Mouse (Mus musculus) naive thymus-derived CD4-positive, alpha-beta T cell, adult 5 months (primary cell): Measurements from ENCODE around the gene Lamtor4. TPM values are rescaled to one million over a fixed set of nuclear protein-coding genes. Genes with fewer than 3 reads are reported as not detected.

Source experiments
- polyA plus RNA-seq: library from polyadenylated mRNA; unstranded; fragments of 100-300 nt; shearing (Covaris generic); gene quantifications from one replicate; pipeline ENCODE4 v1.2.1, GENCODE M21; 2017

Gene Lamtor4
- 24.9 TPM for polyA plus RNA-seq

DNA sequence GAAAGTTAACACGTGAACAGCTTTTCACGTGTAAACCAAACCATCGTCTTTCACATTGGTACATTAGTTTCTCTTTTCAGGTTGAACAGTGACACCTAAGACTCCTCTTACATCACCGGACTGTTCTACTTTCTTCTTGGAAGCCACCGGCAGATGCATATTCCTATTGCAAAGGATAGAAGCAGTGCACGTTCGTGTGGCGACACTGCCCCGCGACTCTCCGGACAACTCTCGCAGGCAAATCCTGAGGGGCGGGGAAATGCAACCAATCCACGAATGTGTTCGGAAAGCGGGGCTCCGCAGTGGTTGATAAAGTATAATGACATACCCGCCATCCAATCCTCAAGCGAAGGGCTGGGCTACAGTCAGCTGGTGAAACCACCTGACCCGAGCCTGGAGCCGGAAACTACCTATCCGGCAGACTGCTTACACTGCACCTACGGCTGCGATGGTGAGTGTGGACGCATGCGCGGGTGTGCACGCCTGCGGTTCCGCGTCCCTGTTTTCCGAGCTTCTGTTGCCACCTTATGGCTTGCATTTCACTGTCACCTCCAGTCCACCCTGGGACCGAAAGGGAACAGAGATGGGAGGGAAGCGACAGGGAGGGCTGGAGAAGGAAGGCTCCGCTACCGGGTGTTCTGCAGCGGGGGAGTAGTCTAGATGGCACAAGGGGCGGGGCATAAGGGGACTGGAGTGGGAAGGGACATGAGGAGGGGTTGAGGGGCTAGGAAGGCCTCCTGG is at the start of gene Lamtor4:
Gene Lamtor4 (plus strand): TSS at position 130 of the 741 bp plus-strand sequence.

GRCm38 (mm10) chr5:138225700-138226099 is 29.6 kb upstream of the Lamtor4 start, which contains the start of gene Nxpe5:
Gene Nxpe5, plus strand, starts transcription at chr5:138225898.

GRCm38 (mm10) chr5:138263260-138264206 is 8.3 kb downstream of the Lamtor4 start, which contains the start of gene BC037034:
Gene BC037034, minus strand, starts transcription at chr5:138264033.

DNA sequence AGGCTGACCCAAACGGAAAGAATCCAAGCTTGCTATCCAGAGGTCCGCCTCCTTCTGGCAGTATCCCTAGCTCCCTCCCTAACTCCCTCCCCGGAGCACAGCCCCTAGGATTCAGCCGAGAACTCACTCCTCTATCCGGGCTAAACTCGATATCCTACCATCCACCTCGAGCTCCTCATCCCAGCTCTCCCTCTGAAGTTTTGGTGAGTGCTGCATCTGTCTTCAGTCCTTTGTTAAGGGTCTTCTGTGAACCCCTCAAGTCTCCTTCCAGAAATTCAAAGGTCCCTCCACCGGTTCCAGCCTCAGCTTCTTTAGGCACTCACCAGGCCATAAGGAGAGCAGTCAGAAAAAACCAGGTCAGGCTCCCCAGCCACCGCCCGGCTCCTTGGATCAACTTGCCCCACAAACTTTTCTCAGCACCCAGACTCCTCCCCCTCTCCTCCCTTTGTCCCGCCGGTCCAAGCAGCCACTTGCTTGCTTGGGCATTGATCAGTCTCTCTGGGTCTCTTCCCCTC is 17.2 kb downstream of the Lamtor4 start, which contains the start of gene Gal3st4:
Gene Gal3st4 (minus strand): TSS at position 432 of the 515 bp plus-strand sequence.

DNA sequence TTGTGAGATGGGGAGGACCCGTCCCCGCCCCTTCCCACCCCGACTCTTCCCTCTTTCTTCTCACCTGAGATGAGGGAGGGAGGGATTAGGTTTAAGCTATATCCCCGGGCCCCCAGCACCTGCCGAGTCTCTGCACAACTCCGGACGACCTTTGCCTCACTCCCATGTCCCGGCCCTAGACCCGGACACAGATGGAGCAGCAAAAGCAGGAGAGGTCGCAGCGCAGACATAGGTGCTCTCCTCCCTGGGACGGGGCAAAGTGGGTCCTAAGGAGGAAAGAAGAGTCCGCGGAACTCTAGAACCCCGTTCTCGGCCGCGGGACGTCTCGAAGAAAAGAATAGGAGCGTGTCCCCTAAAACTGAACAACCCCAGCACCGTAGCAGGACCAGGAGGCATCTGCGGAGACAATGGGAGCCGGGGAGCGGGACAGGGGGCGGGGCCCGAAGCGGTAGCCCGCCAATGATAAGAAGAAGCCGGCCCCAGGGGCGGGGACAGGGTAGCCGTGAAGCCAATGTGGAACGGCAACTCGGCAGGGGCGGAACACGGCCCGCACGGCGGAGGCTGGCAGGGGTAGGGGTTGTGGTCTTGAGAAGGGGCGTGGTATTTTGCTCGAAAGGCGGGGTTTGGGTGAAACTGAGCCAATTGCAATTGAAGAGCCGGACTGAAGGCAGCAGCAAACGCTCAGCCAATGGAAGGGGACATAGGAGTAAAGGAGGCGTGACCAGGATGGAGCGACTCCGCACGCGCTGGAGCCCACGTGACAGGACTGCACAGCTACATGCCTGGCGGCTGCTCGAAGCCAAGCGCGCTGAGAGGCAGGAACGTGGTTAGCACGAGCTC is 24.5 kb downstream of the Lamtor4 start, which contains the start of the genes Gm43720, Gpc2 and Stag3:
Gene Gm43720 (minus strand): TSS at position 374 of the 840 bp plus-strand sequence.
Gene Gpc2 (minus strand): TSS at position 421 of the 840 bp plus-strand sequence.
Gene Stag3 (plus strand): TSS at position 656 of the 840 bp plus-strand sequence.

Other genes with a start within 250 kb of the Lamtor4 start
- gene Smok3a, start 234.2 kb upstream of the Lamtor4 start, polyA plus RNA-seq: not detected
- gene Smok3b, start 234.1 kb upstream of the Lamtor4 start, polyA plus RNA-seq: not detected
- not detected for gene Smok3c, start 202.3 kb upstream of the Lamtor4 start, polyA plus RNA-seq
- 16.7 TPM for gene Zkscan1, start 170.4 kb upstream of the Lamtor4 start, polyA plus RNA-seq
- 29.1 TPM for gene Zscan21, start 138.6 kb upstream of the Lamtor4 start, polyA plus RNA-seq
- 7.7 TPM for gene Zfp113, start 99.7 kb upstream of the Lamtor4 start, polyA plus RNA-seq
- 129 TPM for gene Cops6, start 94.4 kb upstream of the Lamtor4 start, polyA plus RNA-seq
- 11.9 TPM for gene Ap4m1, start 83.5 kb upstream of the Lamtor4 start, polyA plus RNA-seq
- 108 TPM for gene Mcm7, start 83.1 kb upstream of the Lamtor4 start, polyA plus RNA-seq
- gene Taf6, start 68.0 kb upstream of the Lamtor4 start, polyA plus RNA-seq: 33.2 TPM
- 14.6 TPM for gene Cnpy4, start 68.0 kb upstream of the Lamtor4 start, polyA plus RNA-seq
- not detected for gene Mblac1, start 61.2 kb upstream of the Lamtor4 start, polyA plus RNA-seq
- gene Nxpe5, start 29.6 kb upstream of the Lamtor4 start, polyA plus RNA-seq: not detected
- gene BC037034, start 8.6 kb downstream of the Lamtor4 start, polyA plus RNA-seq: 20.3 TPM
- 0.22 TPM for gene Gal3st4, start 17.4 kb downstream of the Lamtor4 start, polyA plus RNA-seq
- gene Gm43720, start 24.5 kb downstream of the Lamtor4 start, polyA plus RNA-seq: not detected
- 1.9 TPM for gene Gpc2, start 24.5 kb downstream of the Lamtor4 start, polyA plus RNA-seq
- 0.27 TPM for gene Stag3, start 24.8 kb downstream of the Lamtor4 start, polyA plus RNA-seq
- gene Pvrig, start 86.5 kb downstream of the Lamtor4 start, polyA plus RNA-seq: not detected
- gene Zfp157, start 186.0 kb downstream of the Lamtor4 start, polyA plus RNA-seq: 15.9 TPM